Mouse (Mus musculus): ENCODE results near the gene Fbxw10.

The Fbxw10 gene

GRCm38 (mm10) chr11:62831906-62832305 is 15.0 kb upstream of the Fbxw10 start:
- no peak for DNase-seq (ENCODE audit: extremely low read depth, low read depth, low spot score)

- no peak for DNase-seq (ENCODE audit: extremely low read depth, low read depth, low spot score)
These were observed 2.3 kb upstream of the Fbxw10 start for GRCm38 (mm10) chr11:62844562-62844961.

GRCm38 (mm10) chr11:62845730-62846129 is 1.1 kb upstream of the Fbxw10 start:
- no peak for DNase-seq (ENCODE audit: extremely low read depth, low read depth, low spot score)

GRCm38 (mm10) chr11:62847655-62848191 is 854 bp downstream of the Fbxw10 start:
- DNase-seq (ENCODE audit: extremely low read depth, low read depth, low spot score): no peak

GRCm38 (mm10) chr11:62848301-62848700 is 1.4 kb downstream of the Fbxw10 start:
- DNase-seq (ENCODE audit: extremely low read depth, low read depth, low spot score): no peak

GRCm38 (mm10) chr11:62851199-62851598 is 4.3 kb downstream of the Fbxw10 start:
- no peak for DNase-seq (ENCODE audit: extremely low read depth, low read depth, low spot score)

GRCm38 (mm10) chr11:62853334-62853733 is 6.5 kb downstream of the Fbxw10 start:
- no peak for DNase-seq (ENCODE audit: extremely low read depth, low read depth, low spot score)

- DNase-seq (ENCODE audit: extremely low read depth, low read depth, low spot score): no peak
These were observed 18.7 kb downstream of the Fbxw10 start for GRCm38 (mm10) chr11:62865562-62865961.

GRCm38 (mm10) chr11:62866685-62867084 is 19.8 kb downstream of the Fbxw10 start:
- no peak for DNase-seq (ENCODE audit: extremely low read depth, low read depth, low spot score)

GRCm38 (mm10) chr11:62869201-62869600 is 22.3 kb downstream of the Fbxw10 start:
- DNase-seq (ENCODE audit: extremely low read depth, low read depth, low spot score): no peak

- no peak for DNase-seq (ENCODE audit: extremely low read depth, low read depth, low spot score)
These were observed 23.0 kb downstream of the Fbxw10 start for GRCm38 (mm10) chr11:62869715-62870371.

- DNase-seq (ENCODE audit: extremely low read depth, low read depth, low spot score): no peak
These were observed 26.6 kb downstream of the Fbxw10 start for GRCm38 (mm10) chr11:62873479-62873878.

GRCm38 (mm10) chr11:62875696-62876095 is 28.8 kb downstream of the Fbxw10 start:
- DNase-seq (ENCODE audit: extremely low read depth, low read depth, low spot score): no peak

GRCm38 (mm10) chr11:62876445-62876844 is 29.6 kb downstream of the Fbxw10 start:
- no peak for DNase-seq (ENCODE audit: extremely low read depth, low read depth, low spot score)

GRCm38 (mm10) chr11:62877391-62877790 is 30.5 kb downstream of the Fbxw10 start:
- DNase-seq (ENCODE audit: extremely low read depth, low read depth, low spot score): no peak

GRCm38 (mm10) chr11:62878728-62879127 is 31.9 kb downstream of the Fbxw10 start:
- DNase-seq (ENCODE audit: extremely low read depth, low read depth, low spot score): no peak

GRCm38 (mm10) chr11:62879220-62880048 is 32.6 kb downstream of the Fbxw10 start, which contains the start of gene Tvp23b:
Gene Tvp23b, plus strand, starts transcription at chr11:62879455.
- peak; percentile 52 for DNase-seq (ENCODE audit: extremely low read depth, low read depth, low spot score)

- no peak for DNase-seq (ENCODE audit: extremely low read depth, low read depth, low spot score)
These were observed 36.5 kb downstream of the Fbxw10 start for GRCm38 (mm10) chr11:62883407-62883806.

- DNase-seq (ENCODE audit: extremely low read depth, low read depth, low spot score): no peak
These were observed 38.5 kb downstream of the Fbxw10 start for GRCm38 (mm10) chr11:62885323-62885722.

GRCm38 (mm10) chr11:62890796-62891195 is 43.9 kb downstream of the Fbxw10 start:
- DNase-seq (ENCODE audit: extremely low read depth, low read depth, low spot score): no peak

- no peak for DNase-seq (ENCODE audit: extremely low read depth, low read depth, low spot score)
These were observed 44.9 kb downstream of the Fbxw10 start for GRCm38 (mm10) chr11:62891763-62892162.
